Mouse (Mus musculus) B cell, adult 62 days (primary cell): ENCODE results near the gene 5430427O19Rik. TPM values are rescaled to one million over a fixed set of nuclear protein-coding genes. Genes with fewer than 3 reads are reported as not detected.

Experiments used
- total RNA-seq: library from RNA; stranded (reverse); gene quantifications from 4 replicates; pipeline ENCODE4 v1.2.4, GENCODE M21; 2023

Gene 5430427O19Rik
- total RNA-seq = 18.4 to 22.9 TPM (median 20.6 TPM) in 4 replicates

GRCm38 (mm10) chrX:85869914-85870483, at the start of gene 5430427O19Rik:
Gene 5430427O19Rik (plus strand): TSS chrX:85870354.

Other genes with a start within 250 kb of the 5430427O19Rik start
- gene Gk, start 93.5 kb upstream of the 5430427O19Rik start, total RNA-seq = 6.4 to 13.0 TPM (median 9.8 TPM) in 4 replicates
- gene Samt3, start 173.8 kb downstream of the 5430427O19Rik start, total RNA-seq = not detected in 4 replicates